Mouse (Mus musculus): ENCODE results near the gene Spout1.
"Not testable (repeated sequence)": the region's sequence is repeated elsewhere in the genome, so short reads cannot be mapped to it uniquely, and the experiment has no call there.

Spout1 gene

GRCm38 (mm10) chr2:30161809-30162208 lies 16.4 kb downstream of the Spout1 start:
- Histone ChIP-seq H3K36me3 (ENCODE audit: control insufficient read depth, insufficient read depth, low read length, poor library complexity, severe bottlenecking) (no peaks in the 10 kb centered on the region), H3K27me3 (ENCODE audit: control insufficient read depth, insufficient read depth, low read length, poor library complexity, severe bottlenecking) (no peaks in the 10 kb centered on the region)
- DNase-seq (ENCODE audit: low read depth, low spot score) = peak; percentile 78

- H3K27me3 ChIP-seq (ENCODE audit: control insufficient read depth, insufficient read depth, low read length, poor library complexity, severe bottlenecking); DNase-seq (ENCODE audit: low read depth, low spot score); H3K36me3 ChIP-seq (ENCODE audit: control insufficient read depth, insufficient read depth, low read length, poor library complexity, severe bottlenecking): not testable (repeated sequence)
Observed at GRCm38 (mm10) chr2:30159871-30160270, 18.4 kb downstream of the Spout1 start.

GRCm38 (mm10) chr2:30152616-30153015 lies 25.6 kb downstream of the Spout1 start:
- no peak for DNase-seq (ENCODE audit: low read depth, low spot score)
- no peaks in the 10 kb centered on the region for H3K27me3 ChIP-seq (ENCODE audit: control insufficient read depth, insufficient read depth, low read length, poor library complexity, severe bottlenecking)
- peaks cover 4% of the 10 kb centered on the region; the same call in 1 of the 2 replicates for H3K36me3 ChIP-seq (ENCODE audit: control insufficient read depth, insufficient read depth, low read length, poor library complexity, severe bottlenecking)

GRCm38 (mm10) chr2:30151840-30152239 lies 26.4 kb downstream of the Spout1 start:
- Histone ChIP-seq H3K36me3 (ENCODE audit: control insufficient read depth, insufficient read depth, low read length, poor library complexity, severe bottlenecking) (peaks cover 4% of the 10 kb centered on the region), H3K27me3 (ENCODE audit: control insufficient read depth, insufficient read depth, low read length, poor library complexity, severe bottlenecking) (no peaks in the 10 kb centered on the region)
- no peak for DNase-seq (ENCODE audit: low read depth, low spot score)

- DNase-seq (ENCODE audit: low read depth, low spot score) = no peak
- Histone ChIP-seq H3K27me3 (ENCODE audit: control insufficient read depth, insufficient read depth, low read length, poor library complexity, severe bottlenecking) (no peaks in the 10 kb centered on the region), H3K36me3 (ENCODE audit: control insufficient read depth, insufficient read depth, low read length, poor library complexity, severe bottlenecking) (peaks cover 4% of the 10 kb centered on the region)
Observed at GRCm38 (mm10) chr2:30147466-30147865, 30.8 kb downstream of the Spout1 start.

GRCm38 (mm10) chr2:30144436-30144835 lies 33.8 kb downstream of the Spout1 start:
- H3K27me3 ChIP-seq (ENCODE audit: control insufficient read depth, insufficient read depth, low read length, poor library complexity, severe bottlenecking) = no peaks in the 10 kb centered on the region
- peaks cover 8% of the 10 kb centered on the region for H3K36me3 ChIP-seq (ENCODE audit: control insufficient read depth, insufficient read depth, low read length, poor library complexity, severe bottlenecking)
- no peak for DNase-seq (ENCODE audit: low read depth, low spot score)

- DNase-seq (ENCODE audit: low read depth, low spot score); H3K36me3 ChIP-seq (ENCODE audit: control insufficient read depth, insufficient read depth, low read length, poor library complexity, severe bottlenecking); H3K27me3 ChIP-seq (ENCODE audit: control insufficient read depth, insufficient read depth, low read length, poor library complexity, severe bottlenecking): not testable (repeated sequence)
Observed at GRCm38 (mm10) chr2:30140021-30140420, 38.2 kb downstream of the Spout1 start.

GRCm38 (mm10) chr2:30136458-30136857 lies 41.8 kb downstream of the Spout1 start:
- no peak for DNase-seq (ENCODE audit: low read depth, low spot score)
- no peaks in the 10 kb centered on the region for H3K27me3 ChIP-seq (ENCODE audit: control insufficient read depth, insufficient read depth, low read length, poor library complexity, severe bottlenecking)
- H3K36me3 ChIP-seq (ENCODE audit: control insufficient read depth, insufficient read depth, low read length, poor library complexity, severe bottlenecking) = peaks cover 10% of the 10 kb centered on the region; the same call in 1 of the 2 replicates

- DNase-seq (ENCODE audit: low read depth, low spot score) = no peak
- Histone ChIP-seq H3K27me3 (ENCODE audit: control insufficient read depth, insufficient read depth, low read length, poor library complexity, severe bottlenecking) (no peaks in the 10 kb centered on the region), H3K36me3 (ENCODE audit: control insufficient read depth, insufficient read depth, low read length, poor library complexity, severe bottlenecking) (0 out of 2 replicates have a peak, but pooled peaks cover 1% of the 10 kb centered on the region)
Observed at GRCm38 (mm10) chr2:30134928-30135620, 43.2 kb downstream of the Spout1 start.

GRCm38 (mm10) chr2:30134378-30134711 lies 43.9 kb downstream of the Spout1 start:
- DNase-seq (ENCODE audit: low read depth, low spot score) = no peak
- no peaks in the 10 kb centered on the region for H3K27me3 ChIP-seq (ENCODE audit: control insufficient read depth, insufficient read depth, low read length, poor library complexity, severe bottlenecking)
- 0 out of 2 replicates have a peak, but pooled peaks cover 1% of the 10 kb centered on the region for H3K36me3 ChIP-seq (ENCODE audit: control insufficient read depth, insufficient read depth, low read length, poor library complexity, severe bottlenecking)

GRCm38 (mm10) chr2:30133613-30134377 lies 44.5 kb downstream of the Spout1 start, which contains the start of gene Tbc1d13:
TSS of gene Tbc1d13 (plus strand) at chr2:30133746.
- H3K27me3 ChIP-seq (ENCODE audit: control insufficient read depth, insufficient read depth, low read length, poor library complexity, severe bottlenecking) = no peaks in the 10 kb centered on the region
- 0 out of 2 replicates have a peak, but pooled peaks cover under 1% of the 10 kb centered on the region for H3K36me3 ChIP-seq (ENCODE audit: control insufficient read depth, insufficient read depth, low read length, poor library complexity, severe bottlenecking)
- peak; percentile 98 for DNase-seq (ENCODE audit: low read depth, low spot score)

- no peaks in the 10 kb centered on the region for H3K36me3 ChIP-seq (ENCODE audit: control insufficient read depth, insufficient read depth, low read length, poor library complexity, severe bottlenecking)
- DNase-seq (ENCODE audit: low read depth, low spot score) = no peak
- no peaks in the 10 kb centered on the region for H3K27me3 ChIP-seq (ENCODE audit: control insufficient read depth, insufficient read depth, low read length, poor library complexity, severe bottlenecking)
Observed at GRCm38 (mm10) chr2:30132801-30133612, 45.3 kb downstream of the Spout1 start.

- H3K27me3 ChIP-seq (ENCODE audit: control insufficient read depth, insufficient read depth, low read length, poor library complexity, severe bottlenecking); H3K36me3 ChIP-seq (ENCODE audit: control insufficient read depth, insufficient read depth, low read length, poor library complexity, severe bottlenecking): not testable (repeated sequence)
- DNase-seq (ENCODE audit: low read depth, low spot score) = peak; percentile 20
Observed at GRCm38 (mm10) chr2:30131240-30131639, 47.0 kb downstream of the Spout1 start.

GRCm38 (mm10) chr2:30130156-30130555 lies 48.1 kb downstream of the Spout1 start:
- Histone ChIP-seq H3K36me3 (ENCODE audit: control insufficient read depth, insufficient read depth, low read length, poor library complexity, severe bottlenecking) (no peaks in the 10 kb centered on the region), H3K27me3 (ENCODE audit: control insufficient read depth, insufficient read depth, low read length, poor library complexity, severe bottlenecking) (no peaks in the 10 kb centered on the region; the same call in 1 of the 2 replicates)
- DNase-seq (ENCODE audit: low read depth, low spot score) = no peak

Measured in splenic B cell, adult 2 months (primary cell).